Mouse (Mus musculus): ENCODE measurements at regions not wholly inside any gene's neighbourhood (a gene's known extent, or its start where the extent isn't known, plus 50 kb on each side); places are given as distances from the start of the nearest gene placed in this dataset.
A peak's percentile ranks its signal among the peaks of the same experiment; 100 is the strongest.

- no peak overlapping the region for H3K9ac ChIP-seq (ENCODE audit: control insufficient read depth, low read depth, low read length, poor library complexity, severe bottlenecking)
- H3K27ac ChIP-seq (ENCODE audit: control insufficient read depth, low read depth, low read length), result no peak overlapping the region
- TF ChIP-seq ETS1 (IDR thresholded peaks at IDR 0.05; ENCODE audit: low read depth, low read length) (no peak), MEF2A (IDR thresholded peaks at IDR 0.05; ENCODE audit: extremely low read depth, insufficient replicate concordance, low read depth, low read length, poor library complexity, severe bottlenecking) (no peak), NELFE (IDR thresholded peaks at IDR 0.05; ENCODE audit: low read depth, low read length) (no peak), KAT2A (conservative IDR thresholded peaks at IDR 0.05; ENCODE audit: low read depth, low read length) (no peak), JUND (IDR thresholded peaks at IDR 0.05; ENCODE audit: low read depth, low read length) (no peak), CHD2 (IDR thresholded peaks at IDR 0.05; ENCODE audit: low read length) (no peak), ELF1 (IDR thresholded peaks at IDR 0.05; ENCODE audit: low read depth, low read length) (no peak), MYB (IDR thresholded peaks at IDR 0.05; ENCODE audit: low read depth, low read length) (no peak), GATA1 (IDR thresholded peaks at IDR 0.05; ENCODE audit: low read depth, low read length) (no peak), MAZ (IDR thresholded peaks at IDR 0.05; ENCODE audit: low read depth, low read length) (no peak), ZKSCAN1 (IDR thresholded peaks at IDR 0.05; ENCODE audit: low read depth, low read length) (no peak), POLR2A (IDR thresholded peaks at IDR 0.05; ENCODE audit: control insufficient read depth in 1 of 2, insufficient read depth in 1 of 2, low read depth in 1 of 2, low read length in 2 of 2, poor library complexity in 1 of 2) (no peak), CTCF (IDR thresholded peaks at IDR 0.05 in 2 of 3, conservative IDR thresholded peaks at IDR 0.05 in 1 of 3; ENCODE audit: control insufficient read depth in 1 of 3, insufficient read depth in 1 of 3, low read depth in 2 of 3, low read length in 3 of 3, poor library complexity in 1 of 3, severe bottlenecking in 1 of 3) (no peak), SIN3A (IDR thresholded peaks at IDR 0.05; ENCODE audit: low read length) (no peak), CHD1 (IDR thresholded peaks at IDR 0.05; ENCODE audit: low read depth, low read length) (no peak), RAD21 (IDR thresholded peaks at IDR 0.05; ENCODE audit: low read depth, low read length) (no peak)
- no peak for DNase-seq (ENCODE audit: low read depth, low spot score)
- H3K27me3 ChIP-seq (ENCODE audit: control insufficient read depth in 1 of 2, insufficient read depth in 2 of 2, low read length in 2 of 2), result no peaks in the 10 kb centered on the region
- H3K9me3 ChIP-seq (replicated peaks; ENCODE audit: insufficient read depth, low read length), result no peaks in the 10 kb centered on the region
- H3K36me3 ChIP-seq (ENCODE audit: control insufficient read depth in 1 of 2, insufficient read depth in 2 of 2, low read length in 2 of 2), result no peaks in the 10 kb centered on the region
- H3K4me1 ChIP-seq (ENCODE audit: control insufficient read depth in 1 of 2, insufficient read depth in 2 of 2, low read length in 2 of 2), result no peaks in the 10 kb centered on the region
- H3K79me2 ChIP-seq (ENCODE audit: control insufficient read depth, insufficient read depth, low read length, poor library complexity), result no peaks in the 10 kb centered on the region
- no peak overlapping the region for H3K4me3 ChIP-seq (ENCODE audit: control insufficient read depth in 1 of 2, insufficient read depth in 1 of 2, low read depth in 2 of 2, low read length in 2 of 2)
Measured at GRCm38 (mm10) chr2:43254709-43255108, 300.4 kb upstream of the Kynu start.

GRCm38 (mm10) chr2:43270802-43271201 lies 284.3 kb upstream of the Kynu start:
- H3K4me3 ChIP-seq (ENCODE audit: control insufficient read depth in 1 of 2, insufficient read depth in 1 of 2, low read depth in 2 of 2, low read length in 2 of 2), result no peak overlapping the region
- no peak overlapping the region for H3K9ac ChIP-seq (ENCODE audit: control insufficient read depth, low read depth, low read length, poor library complexity, severe bottlenecking)
- DNase-seq (ENCODE audit: low read depth, low spot score), result no peak
- no peaks in the 10 kb centered on the region for H3K36me3 ChIP-seq (ENCODE audit: control insufficient read depth in 1 of 2, insufficient read depth in 2 of 2, low read length in 2 of 2)
- TF ChIP-seq RAD21 (IDR thresholded peaks at IDR 0.05; ENCODE audit: low read depth, low read length) (peak; percentile 30), ZMIZ1 (IDR thresholded peaks at IDR 0.05; ENCODE audit: low read depth, low read length) (no peak), ZC3H11A (IDR thresholded peaks at IDR 0.05; ENCODE audit: low read depth, low read length) (no peak)
- H3K79me2 ChIP-seq (ENCODE audit: control insufficient read depth, insufficient read depth, low read length, poor library complexity), result no peaks in the 10 kb centered on the region
- H3K4me1 ChIP-seq (ENCODE audit: control insufficient read depth in 1 of 2, insufficient read depth in 2 of 2, low read length in 2 of 2), result no peaks in the 10 kb centered on the region
- no peak overlapping the region for H3K27ac ChIP-seq (ENCODE audit: control insufficient read depth, low read depth, low read length)
- no peaks in the 10 kb centered on the region for H3K27me3 ChIP-seq (ENCODE audit: control insufficient read depth in 1 of 2, insufficient read depth in 2 of 2, low read length in 2 of 2)
- no peaks in the 10 kb centered on the region for H3K9me3 ChIP-seq (replicated peaks; ENCODE audit: insufficient read depth, low read length)
